Mouse (Mus musculus) thymus, adult 2 months (tissue): Measurements from ENCODE around the gene Alyref.

ENCODE experiments used
- CTCF ChIP-seq: fragments of 200-500 bp; IDR thresholded peaks from 2 replicates; pipeline ENCODE4 v1.5.1; 2012; ENCODE audit warnings: mild to moderate bottlenecking, control low read depth, low read length, moderate library complexity, borderline replicate concordance; ENCODE audit not compliant: control insufficient read depth, poor library complexity, insufficient read depth; ENCODE audit errors: extremely low read depth
- POLR2A ChIP-seq: fragments of 200-500 bp; IDR thresholded peaks from 2 replicates; pipeline ENCODE4 v1.6.1; 2012; ENCODE audit warnings: mild to moderate bottlenecking, low read length, control low read depth, moderate library complexity; ENCODE audit not compliant: control insufficient read depth, poor library complexity, insufficient read depth; ENCODE audit errors: extremely low read depth

GRCm38 (mm10) chr11:120605667-120606066, 7.5 kb upstream of the Alyref start:
- TF ChIP-seq CTCF (no peak), POLR2A (no peak)
